Mouse (Mus musculus) E14TG2a.4 (cell line): ENCODE measurements at regions not wholly inside any gene's neighbourhood (a gene's known extent, or its start where the extent isn't known, plus 50 kb on each side); places are given as distances from the start of the nearest gene placed in this dataset.

Experiments
- H3K27me3 ChIP-seq: 2 replicates; pipeline ENCODE4 v1.6.1; 2014; ENCODE audit warnings: low read length, control low read depth; ENCODE audit not compliant: insufficient read depth
- H3K36me3 ChIP-seq: 2 replicates; pipeline ENCODE4 v1.6.1; 2014; ENCODE audit warnings: low read length, control low read depth; ENCODE audit not compliant: insufficient read depth
- H3K4me1 ChIP-seq: replicated peaks from 2 replicates; pipeline ENCODE4 v1.6.1; 2014; ENCODE audit warnings: low read depth, low read length, control low read depth
- H3K4me3 ChIP-seq: replicated peaks from 2 replicates; pipeline ENCODE4 v1.5.1; 2014; ENCODE audit warnings: mild to moderate bottlenecking, low read length
- H3K9me3 ChIP-seq: 2 replicates; pipeline ENCODE4 v1.6.1; 2014; ENCODE audit warnings: low read length, control low read depth
- CTCF ChIP-seq: conservative IDR thresholded peaks from 2 replicates; pipeline ENCODE4 v1.5.1; 2014; ENCODE audit warnings: low read length
- NANOG ChIP-seq: IDR thresholded peaks from 2 replicates; pipeline ENCODE4 v1.6.1; 2014; ENCODE audit warnings: borderline replicate concordance, low read length, mixed read lengths
- POU5F1 ChIP-seq: IDR thresholded peaks from 2 replicates; pipeline ENCODE4 v1.6.1; 2014; ENCODE audit warnings: low read length, borderline replicate concordance

DNA sequence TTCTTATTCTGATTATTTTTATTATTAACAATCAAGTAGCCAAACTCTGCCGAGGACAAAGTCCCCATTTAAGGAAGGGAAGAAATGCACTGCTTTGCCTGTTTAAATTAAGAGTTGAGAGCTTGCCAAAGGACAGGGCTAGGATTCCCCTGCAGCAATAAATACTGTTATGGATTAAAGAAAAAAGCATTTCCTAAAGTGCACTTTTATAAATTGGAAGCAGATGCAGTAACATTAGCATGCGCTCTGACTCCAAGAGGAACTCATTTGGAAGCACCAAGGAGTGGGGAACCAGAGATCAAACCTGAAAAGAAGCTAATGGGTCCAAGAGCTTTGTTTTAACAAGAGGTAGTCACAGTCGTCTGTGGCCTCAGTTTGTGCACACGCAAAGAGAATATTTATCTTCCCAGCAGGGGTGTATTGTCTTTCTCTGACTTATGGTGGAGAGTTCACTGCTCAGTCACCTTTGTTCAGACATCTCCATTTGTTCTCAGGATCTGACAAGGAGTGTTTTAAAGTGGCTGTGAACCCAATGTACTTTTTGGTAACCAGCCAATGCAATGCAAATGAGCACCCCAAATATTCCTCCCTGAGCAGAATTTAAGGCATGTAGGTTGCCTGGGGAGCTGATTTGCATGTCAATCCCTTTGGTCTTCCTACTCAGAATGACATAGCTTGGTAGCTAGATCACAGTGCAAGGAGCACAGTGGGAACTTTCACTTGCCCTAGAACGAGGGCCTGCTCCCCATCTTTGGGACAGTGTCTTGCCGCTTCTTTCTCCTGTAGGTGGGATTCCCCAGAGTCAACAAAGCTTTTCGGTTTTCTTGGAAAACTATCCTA lies 119.1 kb upstream of the Nbea start:
- peaks cover 21% of the 10 kb centered on the region for H3K4me1 ChIP-seq
- no peak overlapping the region for H3K4me3 ChIP-seq
- H3K9me3 ChIP-seq = no peaks in the 10 kb centered on the region
- peaks cover 5% of the 10 kb centered on the region; the same call in 1 of the 2 replicates for H3K27me3 ChIP-seq
- no peaks in the 10 kb centered on the region for H3K36me3 ChIP-seq
- TF ChIP-seq POU5F1 (peak; percentile 28; the same call in 1 of the 2 replicates), NANOG (peak; percentile 95), CTCF (no peak)

DNA sequence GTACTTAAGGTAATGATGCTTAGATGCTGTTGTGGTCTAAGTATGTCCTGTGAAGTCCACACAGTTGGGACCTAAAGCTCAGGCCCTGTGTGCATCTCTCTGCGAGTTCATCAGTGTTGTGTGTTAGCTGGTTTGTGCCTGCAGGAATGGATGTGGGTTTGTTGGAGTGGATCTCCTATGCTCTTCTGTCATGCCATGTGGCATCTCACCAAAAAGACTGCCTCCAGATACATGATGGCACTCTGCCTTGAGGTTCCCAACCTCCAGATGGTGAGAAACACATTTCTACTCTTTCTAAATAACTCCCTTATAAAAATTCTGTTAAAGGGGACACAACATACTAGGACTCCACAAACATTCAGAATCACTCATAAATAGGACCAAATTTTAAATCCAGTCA lies 117.3 kb upstream of the Nbea start:
- no peaks in the 10 kb centered on the region for H3K9me3 ChIP-seq
- no peaks in the 10 kb centered on the region for H3K36me3 ChIP-seq
- peaks cover 5% of the 10 kb centered on the region; the same call in 1 of the 2 replicates for H3K27me3 ChIP-seq
- no peak overlapping the region for H3K4me3 ChIP-seq
- TF ChIP-seq CTCF (no peak), POU5F1 (no peak), NANOG (no peak)
- peaks cover 21% of the 10 kb centered on the region for H3K4me1 ChIP-seq

DNA sequence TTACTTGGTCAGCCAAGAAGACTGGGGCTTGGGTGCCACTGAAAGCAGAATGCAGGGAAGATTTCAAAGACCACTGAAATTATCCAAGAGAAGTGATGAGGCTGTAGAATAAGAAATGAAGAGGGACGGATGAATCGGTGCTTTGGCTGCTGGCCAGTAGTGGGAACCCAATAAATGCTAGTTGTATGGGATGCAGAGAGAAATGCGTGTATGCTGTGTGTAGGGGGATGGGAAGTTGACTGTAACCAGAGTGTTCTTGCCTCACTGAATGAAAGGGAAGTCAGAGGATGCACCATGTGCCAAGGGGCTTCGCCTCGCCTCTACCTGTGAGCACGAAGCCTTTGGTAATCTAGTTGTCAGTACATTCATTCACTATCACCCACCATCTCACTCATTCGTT lies 112.1 kb upstream of the Nbea start:
- Histone ChIP-seq H3K36me3 (no peaks in the 10 kb centered on the region), H3K9me3 (no peaks in the 10 kb centered on the region), H3K27me3 (no peaks in the 10 kb centered on the region; the same call in 1 of the 2 replicates), H3K4me1 (no peaks in the 10 kb centered on the region), H3K4me3 (no peak overlapping the region)
- TF ChIP-seq CTCF (no peak), POU5F1 (no peak), NANOG (no peak)

DNA sequence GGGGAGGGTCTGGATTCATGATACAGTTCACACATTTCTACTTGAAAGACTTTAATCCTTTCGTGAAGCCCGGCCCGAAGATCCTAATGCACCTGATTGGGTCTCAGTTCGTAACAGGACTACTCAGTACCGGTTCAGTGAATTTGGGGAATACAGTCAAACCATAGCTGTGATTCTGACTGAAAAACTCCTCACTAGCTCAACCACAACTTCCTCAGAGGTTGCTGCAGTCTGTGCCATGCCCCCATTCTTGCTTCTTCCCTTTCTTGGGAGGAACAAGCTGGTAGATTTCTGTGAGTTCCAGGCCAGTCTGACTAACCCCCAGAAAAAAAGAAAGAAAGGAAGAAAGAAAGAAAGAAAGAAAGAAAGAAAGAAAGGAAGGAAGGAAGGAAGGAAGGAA lies 98.0 kb upstream of the Nbea start:
- Histone ChIP-seq H3K27me3 (no peaks in the 10 kb centered on the region), H3K4me1 (no peaks in the 10 kb centered on the region), H3K9me3 (no peaks in the 10 kb centered on the region), H3K36me3 (no peaks in the 10 kb centered on the region), H3K4me3 (no peak overlapping the region)
- TF ChIP-seq CTCF = no peak
- TF ChIP-seq NANOG = no peak
- TF ChIP-seq POU5F1 = no peak

DNA sequence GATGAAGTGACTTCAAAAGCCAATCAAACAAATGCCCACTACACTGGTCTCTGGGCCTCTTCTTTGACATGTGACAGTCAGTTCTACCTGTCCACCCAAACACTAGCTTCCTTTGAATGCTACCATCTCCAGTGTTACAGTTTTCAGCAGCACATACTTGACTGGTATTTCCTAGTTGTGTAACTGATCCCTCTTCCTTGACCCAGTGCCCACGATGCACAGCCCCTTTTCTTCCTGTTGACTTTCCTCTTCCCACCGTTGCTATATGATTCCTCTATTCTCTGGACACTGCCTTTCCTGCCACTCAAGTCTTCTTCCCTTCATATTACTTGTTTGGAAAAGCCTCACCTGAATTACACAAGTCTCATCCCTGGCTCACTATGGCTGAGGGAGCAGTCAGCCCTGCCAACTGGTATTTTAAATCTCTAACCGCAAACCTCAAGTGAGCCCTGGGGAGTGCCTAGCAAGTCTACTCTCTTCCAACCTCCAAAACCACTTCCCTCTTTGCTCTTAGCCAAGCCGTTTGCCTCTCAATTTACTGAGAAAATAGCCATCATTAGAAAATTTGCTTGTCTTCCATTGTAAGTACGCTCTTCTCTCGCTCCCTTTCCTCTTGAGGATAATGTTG lies 96.9 kb upstream of the Nbea start:
- H3K27me3 ChIP-seq = no peaks in the 10 kb centered on the region
- no peak overlapping the region for H3K4me3 ChIP-seq
- no peaks in the 10 kb centered on the region for H3K9me3 ChIP-seq
- TF ChIP-seq NANOG (no peak), CTCF (no peak), POU5F1 (no peak)
- no peaks in the 10 kb centered on the region for H3K4me1 ChIP-seq
- no peaks in the 10 kb centered on the region for H3K36me3 ChIP-seq

DNA sequence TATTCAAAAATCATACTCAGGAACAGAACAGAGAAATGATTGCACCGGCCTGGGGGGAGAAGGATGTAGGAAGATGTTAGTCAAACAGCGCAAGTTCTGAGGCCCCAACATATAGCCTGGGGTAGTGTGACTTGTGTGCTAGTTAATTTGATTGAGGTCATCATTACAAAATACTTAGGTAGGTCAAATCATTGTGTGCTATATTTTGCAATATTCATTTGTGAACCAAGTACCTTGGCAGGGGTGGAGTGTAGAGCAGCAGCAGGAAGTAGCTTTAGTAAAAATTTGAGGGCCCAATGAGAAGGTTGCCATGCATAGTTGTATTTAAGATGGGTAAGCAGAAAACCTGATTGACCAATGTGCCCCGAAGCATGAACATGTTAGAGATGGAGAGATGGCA lies 89.1 kb upstream of the Nbea start:
- H3K36me3 ChIP-seq = no peaks in the 10 kb centered on the region
- H3K9me3 ChIP-seq = peaks cover 9% of the 10 kb centered on the region

DNA sequence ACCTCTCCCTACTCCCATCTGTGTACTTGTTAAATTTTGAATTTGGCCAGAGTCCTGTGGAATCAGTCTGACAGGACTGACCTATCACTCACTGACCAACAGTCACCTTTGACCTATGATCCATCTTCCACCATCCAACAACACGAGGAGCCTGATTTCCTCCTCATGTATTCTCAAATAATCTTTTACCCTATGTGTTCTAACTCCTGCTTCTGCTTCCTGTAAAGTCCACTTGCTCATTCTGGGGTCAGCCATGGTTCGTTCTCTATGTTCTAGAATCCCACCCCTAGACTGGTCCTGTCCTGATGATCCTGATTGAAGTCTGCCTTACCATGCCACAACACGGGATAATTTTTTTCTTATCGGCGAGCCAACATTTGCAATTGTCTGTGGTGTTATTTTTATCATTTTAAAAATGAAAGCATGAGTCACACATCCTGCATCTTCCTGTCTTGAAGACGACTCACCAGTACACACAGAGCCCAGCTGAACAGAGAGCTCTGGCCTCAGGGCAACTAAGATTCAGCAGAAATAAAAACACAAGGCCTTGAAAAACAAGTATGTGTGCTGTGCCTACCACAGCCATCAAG lies 86.8 kb upstream of the Nbea start:
- no peaks in the 10 kb centered on the region for H3K36me3 ChIP-seq
- no peaks in the 10 kb centered on the region for H3K4me1 ChIP-seq
- TF ChIP-seq POU5F1 (no peak), CTCF (no peak), NANOG (no peak)
- H3K9me3 ChIP-seq = peaks cover 9% of the 10 kb centered on the region
- no peaks in the 10 kb centered on the region for H3K27me3 ChIP-seq
- no peak overlapping the region for H3K4me3 ChIP-seq

More for the DNA sequence above, 89.1 kb upstream of the Nbea start:
- H3K27me3 ChIP-seq = no peaks in the 10 kb centered on the region
- no peak for TF ChIP-seq NANOG
- TF ChIP-seq CTCF = no peak
- TF ChIP-seq POU5F1 = no peak
- H3K4me1 ChIP-seq = no peaks in the 10 kb centered on the region
- H3K4me3 ChIP-seq = no peak overlapping the region

DNA sequence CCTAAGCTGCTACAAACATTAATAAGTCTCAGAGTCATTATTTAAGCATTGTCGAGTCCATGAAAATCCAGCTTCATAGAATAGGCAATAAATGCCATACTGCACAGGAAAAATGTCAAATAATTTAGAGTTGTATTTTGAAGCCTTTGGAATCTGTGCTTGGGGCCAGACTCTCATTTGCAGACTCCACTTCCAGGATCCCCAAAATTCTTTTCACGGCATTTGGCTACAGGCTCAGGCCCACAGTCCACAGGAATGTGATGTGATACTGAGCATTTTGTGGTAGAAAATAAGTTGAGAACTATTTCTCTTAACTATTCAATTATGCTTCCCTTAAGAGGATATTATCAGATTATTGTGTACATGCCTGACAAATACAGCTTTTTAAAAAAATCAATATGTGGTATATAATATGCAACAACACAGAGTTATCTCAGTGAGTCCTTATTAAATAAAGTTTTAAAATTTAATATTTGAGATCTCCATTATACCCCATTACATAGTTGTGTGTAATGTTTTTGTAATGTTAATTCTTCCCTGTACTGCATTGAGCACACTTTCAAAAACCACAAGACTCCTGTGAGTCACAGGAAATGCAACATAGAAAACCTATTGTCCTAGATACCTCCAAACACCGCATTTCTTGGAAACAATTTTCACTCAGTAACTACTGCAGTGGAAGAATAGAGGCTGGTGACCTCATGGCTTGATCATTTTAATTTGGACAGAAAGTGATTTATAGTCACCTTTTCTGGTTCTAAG lies 78.5 kb upstream of the Nbea start:
- no peak for TF ChIP-seq NANOG
- TF ChIP-seq POU5F1 = no peak
- TF ChIP-seq CTCF = no peak

More for the DNA sequence above, 78.5 kb upstream of the Nbea start:
- H3K9me3 ChIP-seq = no peaks in the 10 kb centered on the region
- H3K27me3 ChIP-seq = no peaks in the 10 kb centered on the region
- H3K36me3 ChIP-seq = no peaks in the 10 kb centered on the region
- no peak overlapping the region for H3K4me3 ChIP-seq
- no peaks in the 10 kb centered on the region for H3K4me1 ChIP-seq
